Mouse (Mus musculus) midbrain, postnatal 0 days (tissue): ENCODE data around the gene Kif19a. TPM values are rescaled to one million over a fixed set of nuclear protein-coding genes. Genes with fewer than 3 reads are reported as not detected.

Source experiments
- ATAC-seq: fragments of 200-750 bp; cut with Nextera tagmentation; 2 replicates; pipeline ENCODE4 v1.8.0; 2017; ENCODE audit warnings: moderate number of reproducible peaks, mild to moderate bottlenecking, moderate TSS enrichment, moderate library complexity; ENCODE audit not compliant: low FRiP score
- DNase-seq: peaks from one replicate; pipeline ENCODE4 v3.0.0-alpha.2; 2015; ENCODE audit warnings: low spot score
- H3K27ac ChIP-seq: fragments of 300-500 bp; sonication (generic); 2 replicates; pipeline ENCODE4 v1.5.1; 2014; ENCODE audit warnings: low read depth, mild to moderate bottlenecking, low read length, mixed read lengths
- H3K27me3 ChIP-seq: fragments of 300-500 bp; sonication (generic); 2 replicates; pipeline ENCODE4 v1.6.1; 2014; ENCODE audit warnings: low read length, control low read depth, mixed read lengths; ENCODE audit not compliant: insufficient read depth
- H3K36me3 ChIP-seq: fragments of 300-500 bp; sonication (generic); 2 replicates; pipeline ENCODE4 v1.6.1; 2014; ENCODE audit warnings: low read length, control low read depth, mixed read lengths; ENCODE audit not compliant: insufficient read depth
- H3K4me1 ChIP-seq: fragments of 300-500 bp; sonication (generic); 2 replicates; pipeline ENCODE4 v1.6.1; 2014; ENCODE audit warnings: mild to moderate bottlenecking, control low read depth, antibody characterized with exemption, low read length, mixed read lengths; ENCODE audit not compliant: insufficient read depth
- H3K4me2 ChIP-seq: fragments of 300-500 bp; sonication (generic); 2 replicates; pipeline ENCODE4 v1.6.1; 2014; ENCODE audit warnings: low read depth, mild to moderate bottlenecking, low read length, mixed read lengths; ENCODE audit not compliant: poor library complexity, severe bottlenecking
- H3K4me3 ChIP-seq: fragments of 300-500 bp; sonication (generic); 2 replicates; pipeline ENCODE4 v1.5.1; 2014; ENCODE audit warnings: low read depth, mild to moderate bottlenecking, low read length, moderate library complexity
- H3K9ac ChIP-seq: fragments of 300-500 bp; sonication (generic); replicated peaks from 2 replicates; pipeline ENCODE4 v1.6.1; 2014; ENCODE audit warnings: mild to moderate bottlenecking, low read length, moderate library complexity, mixed read lengths; ENCODE audit not compliant: poor library complexity, severe bottlenecking
- H3K9me3 ChIP-seq: fragments of 300-500 bp; sonication (generic); 2 replicates; pipeline ENCODE4 v1.6.1; 2016; ENCODE audit warnings: low read length, control low read depth
- CTCF ChIP-seq: IDR thresholded peaks from 2 replicates; pipeline ENCODE4 v1.5.1; 2016; ENCODE audit warnings: antibody characterized with exemption, mild to moderate bottlenecking
- WGBS: fragments of 180-500 bp; shearing (Covaris S2); extraction: QIAGEN DNeasy Blood & Tissue Kit; methylation state at CpG from one replicate; pipeline ENCODE4 v1.1.7; 2014; 5-methylcytosine and 5-hydroxymethylcytosine counted together
- polyA plus RNA-seq: library from polyadenylated mRNA; unstranded; fragments of >200 nt; fragmentation: Nextera tagmentation; extraction: Ambion mirVana; gene quantifications from 2 replicates; pipeline ENCODE4 v1.2.1, GENCODE M21; 2015
- total RNA-seq: library from RNA; depleted of rRNA; stranded (reverse); fragments of >200 nt; gene quantifications from 2 replicates; pipeline ENCODE4 v1.2.3, GENCODE M21; 2014

The Kif19a gene
- total and polyA plus RNA-seq, 2 experiments from 2014 or later = 1.3 to 5.3 TPM

DNA sequence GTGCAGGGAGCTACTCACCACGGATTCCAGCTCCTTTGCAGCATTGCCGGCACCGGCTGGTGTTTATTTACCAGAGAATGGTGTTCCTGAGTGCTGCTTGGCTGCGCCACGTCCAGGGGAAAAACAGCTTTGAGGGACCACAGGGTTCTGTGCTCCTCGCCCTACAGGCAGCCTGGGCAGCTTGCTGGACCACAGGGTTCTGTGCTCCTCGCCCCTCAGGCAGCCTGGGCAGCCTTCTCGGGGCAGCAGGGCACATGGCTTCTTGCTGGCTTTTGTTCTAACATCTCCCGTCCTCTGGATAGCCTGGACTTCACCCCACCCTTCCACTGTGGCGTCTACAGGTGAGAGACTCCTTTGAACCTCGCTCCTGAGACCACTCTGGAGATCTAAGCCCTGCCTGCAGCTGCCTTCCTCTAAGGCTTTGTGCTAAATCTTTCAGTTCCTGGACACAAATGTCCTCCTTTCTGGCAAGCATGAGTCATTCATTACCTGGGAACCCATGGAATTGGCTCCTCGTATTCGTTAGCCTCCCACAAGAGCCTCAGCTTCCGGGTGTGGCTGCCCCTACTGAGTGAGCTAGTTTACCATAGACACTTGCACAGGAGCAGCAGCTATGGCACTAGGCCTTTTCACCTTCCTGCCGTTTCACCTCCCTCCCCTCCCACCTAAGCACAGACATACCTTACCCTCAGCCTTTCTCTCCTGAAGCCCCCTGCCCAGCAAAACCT lies 37.5 kb downstream of the Kif19a start:
- Histone ChIP-seq H3K4me2 (no peak overlapping the region), H3K27me3 (no peaks in the 10 kb centered on the region), H3K4me3 (no peak overlapping the region), H3K27ac (no peak overlapping the region), H3K9ac (no peak overlapping the region), H3K9me3 (no peaks in the 10 kb centered on the region), H3K36me3 (no peaks in the 10 kb centered on the region), H3K4me1 (no peaks in the 10 kb centered on the region)
- 68% methylated on average over 15 of the region's 15 CpGs for WGBS
- TF ChIP-seq CTCF = no peak
- ATAC-seq (no peak), DNase-seq (no peak)

DNA sequence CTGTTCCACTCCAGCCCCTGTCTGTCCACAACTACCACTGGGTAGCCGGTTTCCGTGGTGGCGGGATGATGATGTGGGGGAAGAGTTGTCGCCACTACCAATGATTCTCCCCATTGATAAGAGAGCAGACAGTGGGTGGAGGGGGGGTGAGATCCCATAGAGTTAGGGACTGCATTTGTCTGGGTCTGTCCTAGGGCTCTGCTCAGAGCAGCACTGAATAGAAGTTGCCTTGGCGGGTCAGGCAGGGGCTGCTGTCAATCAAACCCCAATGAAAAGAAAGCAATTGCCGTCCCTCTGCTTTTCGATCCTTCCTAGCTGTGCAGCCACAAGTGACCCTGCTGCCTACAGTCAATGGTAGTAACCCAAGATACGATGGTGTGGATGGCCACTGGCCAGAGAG lies 38.8 kb downstream of the Kif19a start:
- H3K36me3 ChIP-seq = no peaks in the 10 kb centered on the region
- H3K27me3 ChIP-seq = no peaks in the 10 kb centered on the region
- no peak overlapping the region for H3K27ac ChIP-seq
- ATAC-seq = no peak
- H3K4me3 ChIP-seq = no peak overlapping the region
- TF ChIP-seq CTCF = no peak
- no peak overlapping the region for H3K9ac ChIP-seq
- no peaks in the 10 kb centered on the region for H3K4me1 ChIP-seq
- H3K4me2 ChIP-seq = no peak overlapping the region
- DNase-seq = no peak
- no peaks in the 10 kb centered on the region for H3K9me3 ChIP-seq
- WGBS = 28% methylated on average over 8 of the region's 8 CpGs

- no peaks in the 10 kb centered on the region for H3K36me3 ChIP-seq
- no peaks in the 10 kb centered on the region for H3K4me1 ChIP-seq
- WGBS = 61% methylated on average over 2 of the region's 2 CpGs
- no peaks in the 10 kb centered on the region for H3K9me3 ChIP-seq
- no peak overlapping the region for H3K4me3 ChIP-seq
- no peak for TF ChIP-seq CTCF
- no peak overlapping the region for H3K9ac ChIP-seq
- H3K27me3 ChIP-seq = no peaks in the 10 kb centered on the region
- DNase-seq (no peak), ATAC-seq (no peak)
- no peak overlapping the region for H3K27ac ChIP-seq
- H3K4me2 ChIP-seq = no peak overlapping the region
Observed at GRCm38 (mm10) chr11:114807025-114807424, 41.8 kb downstream of the Kif19a start.

DNA sequence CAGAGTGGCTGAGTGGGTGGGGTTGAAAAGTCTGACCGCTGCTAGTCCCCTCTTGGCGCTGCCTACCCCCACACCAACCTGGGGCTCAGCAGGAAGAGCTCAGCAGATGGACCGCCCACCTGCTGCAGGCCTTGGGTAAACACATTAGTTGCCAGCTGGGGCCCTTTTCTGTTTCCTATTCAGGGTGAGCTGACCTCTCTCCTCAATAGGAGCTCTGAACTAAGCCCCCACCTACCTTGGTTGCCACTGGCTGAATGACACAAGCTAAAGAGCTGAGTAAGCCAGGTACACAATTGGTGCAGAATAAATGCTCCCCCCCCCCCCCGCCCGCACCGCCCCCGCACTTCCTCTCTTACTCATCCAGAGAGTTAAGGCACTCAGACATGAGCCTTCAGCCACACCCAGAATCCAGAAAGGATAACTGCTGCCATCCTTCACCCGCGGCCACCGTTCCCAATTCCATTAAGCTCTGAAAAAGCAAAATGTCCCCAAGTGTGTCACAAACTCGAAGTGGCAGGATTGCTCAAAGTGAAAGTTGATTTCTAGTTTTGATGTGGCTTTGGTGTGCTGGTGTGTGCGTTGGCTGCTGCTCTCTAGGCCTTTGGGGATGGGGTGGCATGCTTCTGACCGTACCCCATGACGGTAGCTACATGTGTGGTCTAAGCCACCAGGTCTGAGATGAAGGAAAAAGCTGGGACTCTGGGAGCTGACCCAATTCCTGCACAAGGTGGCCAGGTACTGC lies 42.7 kb downstream of the Kif19a start:
- Histone ChIP-seq H3K4me1 (no peaks in the 10 kb centered on the region), H3K9ac (no peak overlapping the region), H3K27me3 (no peaks in the 10 kb centered on the region), H3K4me3 (no peak overlapping the region), H3K9me3 (no peaks in the 10 kb centered on the region), H3K4me2 (no peak overlapping the region), H3K27ac (no peak overlapping the region), H3K36me3 (no peaks in the 10 kb centered on the region)
- ATAC-seq = no peak
- DNase-seq = no peak
- WGBS = 31% methylated on average over 14 of the region's 14 CpGs
- TF ChIP-seq CTCF = no peak

DNA sequence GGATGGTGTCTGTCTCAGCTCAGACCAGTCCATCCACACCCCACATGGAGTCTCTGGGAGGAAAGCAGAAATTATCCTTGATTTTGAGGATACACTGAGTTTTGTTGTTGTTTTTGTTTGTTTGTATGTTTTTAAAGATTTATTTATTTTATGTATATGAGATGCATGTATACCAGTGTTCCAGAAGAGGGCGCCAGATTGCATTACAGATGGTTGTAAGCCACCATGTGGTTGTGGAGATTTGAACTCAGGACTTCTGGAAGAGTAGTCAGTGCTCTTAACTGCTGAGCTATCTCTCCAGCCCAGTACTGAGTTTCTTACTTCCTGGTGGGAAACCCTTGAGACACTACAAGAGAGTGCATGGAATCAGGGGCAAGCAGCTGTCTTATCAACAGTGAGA lies 44.2 kb downstream of the Kif19a start:
- H3K27ac ChIP-seq = no peak overlapping the region
- no peak overlapping the region for H3K4me3 ChIP-seq
- ATAC-seq (no peak), DNase-seq (no peak)
- 90% methylated on average over 1 of the region's 1 CpGs for WGBS
- H3K9me3 ChIP-seq = no peaks in the 10 kb centered on the region
- peak; percentile 51; the same call in 1 of the 2 replicates for TF ChIP-seq CTCF
- no peaks in the 10 kb centered on the region for H3K36me3 ChIP-seq
- H3K4me1 ChIP-seq = no peaks in the 10 kb centered on the region
- H3K4me2 ChIP-seq = no peak overlapping the region
- H3K9ac ChIP-seq = no peak overlapping the region
- no peaks in the 10 kb centered on the region for H3K27me3 ChIP-seq

DNA sequence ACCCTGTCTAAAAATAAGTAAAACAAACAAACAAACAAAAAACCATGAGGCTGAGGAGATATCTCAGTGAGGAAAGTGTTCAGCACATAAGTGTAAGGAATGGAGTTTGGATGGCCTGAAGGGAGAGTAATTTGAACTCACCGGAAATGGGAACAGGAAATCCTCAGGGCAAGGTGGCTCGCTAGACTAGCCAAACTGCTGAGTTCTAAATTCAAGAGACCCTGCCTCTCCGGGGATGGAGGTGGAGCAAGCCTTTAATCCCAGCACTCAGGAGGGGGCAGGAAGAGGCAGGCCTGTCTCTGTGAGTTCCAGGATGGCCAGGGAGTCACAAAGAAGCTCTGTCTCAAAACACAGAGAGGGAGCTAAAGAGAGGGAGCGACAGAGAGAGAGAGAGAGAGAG lies 45.2 kb downstream of the Kif19a start:
- Histone ChIP-seq H3K4me1 (no peaks in the 10 kb centered on the region), H3K9me3 (no peaks in the 10 kb centered on the region), H3K36me3 (no peaks in the 10 kb centered on the region), H3K27me3 (no peaks in the 10 kb centered on the region), H3K27ac (no peak overlapping the region), H3K9ac (no peak overlapping the region), H3K4me2 (no peak overlapping the region), H3K4me3 (no peak overlapping the region)
- DNase-seq (no peak), ATAC-seq (no peak)
- no peak for TF ChIP-seq CTCF
- WGBS = 25% methylated on average over 4 of the region's 4 CpGs
